Mouse (Mus musculus) cortical plate, adult 2 months (tissue): ENCODE data around the gene Klhl40. TPM values are rescaled to one million over a fixed set of nuclear protein-coding genes. Genes with fewer than 3 reads are reported as not detected.

Source experiments
- H3K27ac ChIP-seq: fragments of 200-500 bp; 2 replicates; pipeline ENCODE4 v1.5.1; 2012; ENCODE audit warnings: low read length, control low read depth, inconsistent platforms; ENCODE audit not compliant: insufficient read depth
- H3K4me1 ChIP-seq: fragments of 200-500 bp; 2 replicates; pipeline ENCODE4 v1.6.1; 2011; ENCODE audit warnings: low read length; ENCODE audit not compliant: control insufficient read depth, insufficient read depth
- H3K4me3 ChIP-seq: fragments of 200-500 bp; 2 replicates; pipeline ENCODE4 v1.5.1; 2011; ENCODE audit warnings: mild to moderate bottlenecking, low read length, control low read depth; ENCODE audit not compliant: insufficient read depth
- CTCF ChIP-seq: fragments of 200-500 bp; IDR thresholded peaks from 2 replicates; pipeline ENCODE4 v1.5.1; 2011; ENCODE audit warnings: mild to moderate bottlenecking, control low read depth, low read length; ENCODE audit not compliant: insufficient read depth; ENCODE audit errors: extremely low read depth
- POLR2A ChIP-seq: fragments of 200-500 bp; IDR thresholded peaks from 2 replicates; pipeline ENCODE4 v1.6.1; 2011; ENCODE audit warnings: mild to moderate bottlenecking, low read length, control low read depth; ENCODE audit not compliant: insufficient read depth; ENCODE audit errors: extremely low read depth
- polyA plus RNA-seq: library from polyadenylated mRNA; depleted of rRNA; stranded (reverse); fragments of >200 nt; gene quantifications from 2 replicates; pipeline ENCODE4 v1.2.3, GENCODE M21; 2012

The Klhl40 gene
- polyA plus RNA-seq, 1 experiment = 6.6 TPM

DNA sequence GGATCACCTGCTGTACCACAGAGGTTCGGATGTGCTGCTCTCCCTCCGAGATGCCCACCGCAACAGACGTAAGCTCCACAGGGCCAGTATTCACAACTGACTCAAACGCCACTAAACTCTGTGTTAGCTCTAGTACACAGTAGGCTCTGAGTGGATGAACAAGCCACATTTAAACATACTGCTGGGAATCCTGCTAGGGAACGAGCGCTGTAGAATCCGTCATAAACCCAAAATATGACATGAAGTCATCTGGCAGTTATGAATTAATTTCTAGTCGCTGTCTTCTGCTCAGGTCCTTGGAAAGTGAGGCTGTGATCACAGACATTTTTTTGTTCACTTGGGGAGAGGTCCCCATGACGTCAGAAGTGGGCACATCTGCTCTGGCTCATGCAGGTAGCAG lies 1.5 kb upstream of the Klhl40 start:
- peaks cover 15% of the 10 kb centered on the region for H3K4me1 ChIP-seq
- H3K4me3 ChIP-seq = no peak overlapping the region
- H3K27ac ChIP-seq = peak overlapping the region; percentile 83; the same call in 1 of the 2 replicates
- no peak for TF ChIP-seq CTCF

DNA sequence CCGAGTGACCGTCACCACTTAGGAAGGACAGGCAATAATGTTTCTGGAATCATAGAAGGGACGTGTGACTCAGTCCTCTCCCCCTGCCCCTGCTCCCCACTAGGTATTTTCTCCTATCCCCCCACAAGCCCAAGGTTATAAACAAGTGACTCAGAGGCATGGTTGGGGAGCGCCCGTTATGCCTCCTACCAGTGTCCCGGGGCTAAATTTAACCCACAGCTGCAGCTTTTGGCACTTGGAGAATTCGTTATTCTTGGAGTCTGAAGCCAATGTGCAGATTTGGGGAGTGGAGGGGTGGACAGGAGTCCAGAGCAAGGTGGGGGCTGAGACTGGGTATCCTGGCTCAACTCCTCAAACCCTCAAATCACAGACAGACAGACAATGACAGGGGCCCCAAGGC lies 896 bp upstream of the Klhl40 start:
- Histone ChIP-seq H3K4me1 (peaks cover 15% of the 10 kb centered on the region), H3K27ac (peak overlapping the region; percentile 83; the same call in 1 of the 2 replicates), H3K4me3 (no peak overlapping the region)
- TF ChIP-seq POLR2A = no peak
- TF ChIP-seq CTCF = no peak

DNA sequence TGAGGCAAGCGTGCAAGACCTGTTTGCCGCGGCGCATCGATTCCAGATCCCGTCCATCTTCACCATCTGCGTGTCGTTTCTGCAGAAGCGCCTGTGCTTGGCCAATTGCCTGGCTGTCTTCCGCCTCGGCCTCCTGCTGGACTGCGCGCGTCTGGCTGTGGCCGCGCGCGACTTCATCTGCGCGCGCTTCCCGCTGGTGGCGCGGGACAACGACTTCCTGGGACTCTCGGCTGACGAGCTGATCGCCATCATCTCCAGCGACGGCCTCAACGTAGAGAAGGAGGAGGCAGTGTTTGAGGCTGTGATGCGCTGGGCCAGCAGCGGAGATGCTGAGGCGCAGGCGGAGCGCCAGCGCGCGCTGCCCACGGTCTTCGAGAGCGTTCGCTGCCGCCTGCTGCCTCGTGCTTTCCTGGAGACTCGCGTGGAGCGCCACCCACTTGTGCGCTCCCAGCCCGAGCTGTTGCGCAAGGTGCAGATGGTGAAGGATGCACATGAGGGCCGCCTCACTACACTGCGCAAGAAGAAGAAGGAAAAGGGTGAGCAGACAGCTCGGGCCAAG lies 738 bp downstream of the Klhl40 start:
- H3K27ac ChIP-seq = peak overlapping the region; percentile 14
- TF ChIP-seq POLR2A (no peak), CTCF (no peak)
- peaks cover 15% of the 10 kb centered on the region for H3K4me1 ChIP-seq
- H3K4me3 ChIP-seq = peak overlapping the region; percentile 24

DNA sequence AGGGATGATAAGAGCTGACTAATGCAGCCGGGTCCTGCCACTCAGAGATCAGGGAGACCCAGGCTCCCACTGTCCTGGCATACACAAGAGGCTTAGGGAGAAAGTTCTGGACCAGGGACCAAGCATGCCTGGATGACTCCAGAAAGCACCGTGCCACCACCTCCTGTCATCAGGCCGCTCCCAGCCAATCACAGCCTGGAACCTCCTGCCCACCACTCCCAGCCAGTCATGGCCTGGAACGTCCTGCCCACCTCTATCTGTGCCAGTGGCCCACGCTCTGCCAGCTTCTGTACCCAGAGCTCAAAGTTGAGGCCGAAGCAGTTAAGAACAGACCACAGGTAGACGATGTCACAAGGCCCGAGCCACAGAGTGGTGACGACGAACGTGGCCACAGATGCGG lies 7.4 kb downstream of the Klhl40 start:
- H3K4me1 ChIP-seq = peaks cover 4% of the 10 kb centered on the region; the same call in 1 of the 2 replicates
- no peak for TF ChIP-seq CTCF
- no peak for TF ChIP-seq POLR2A
- no peak overlapping the region for H3K27ac ChIP-seq
- H3K4me3 ChIP-seq = no peak overlapping the region

DNA sequence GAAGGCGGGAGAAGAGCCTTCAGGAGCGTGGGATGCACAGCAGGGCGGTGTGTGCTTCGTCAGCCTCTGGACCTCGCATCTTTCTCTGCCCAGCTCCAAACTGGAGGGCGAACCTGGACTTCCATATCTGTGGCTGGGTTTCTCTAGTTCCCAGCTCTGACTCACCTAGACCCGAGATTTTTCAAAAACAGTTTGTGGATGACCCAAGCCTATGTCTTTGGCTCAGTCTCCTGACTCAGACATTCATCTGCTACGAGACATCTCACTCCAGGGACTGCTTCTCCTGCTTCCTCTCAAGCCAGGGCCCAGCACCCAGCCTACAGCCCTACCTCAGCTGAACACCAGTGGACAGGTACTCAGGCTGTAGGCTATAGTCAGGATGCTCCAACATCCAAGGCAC lies 7.9 kb downstream of the Klhl40 start:
- TF ChIP-seq CTCF (no peak), POLR2A (no peak)
- Histone ChIP-seq H3K4me3 (no peak overlapping the region), H3K27ac (no peak overlapping the region), H3K4me1 (peaks cover 3% of the 10 kb centered on the region; the same call in 1 of the 2 replicates)

DNA sequence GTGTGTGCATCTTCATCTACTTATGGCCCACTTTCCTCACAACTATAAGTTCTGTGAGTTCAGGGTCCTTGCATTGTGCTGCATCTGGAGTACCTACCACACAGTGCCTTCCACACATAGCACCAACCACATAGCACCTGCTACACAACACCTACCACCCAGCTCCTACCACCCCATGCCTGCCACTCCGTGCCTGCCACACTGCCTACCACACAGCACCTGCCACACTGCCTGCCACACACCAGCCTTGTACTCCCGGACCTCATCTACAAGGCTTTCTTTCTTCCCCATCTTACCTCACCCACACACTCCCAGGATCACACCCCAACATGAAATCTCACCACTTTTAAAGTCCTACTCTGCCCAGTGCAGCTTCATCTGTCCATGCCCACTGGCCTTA lies 9.0 kb downstream of the Klhl40 start:
- H3K27ac ChIP-seq = no peak overlapping the region
- H3K4me1 ChIP-seq = peaks cover 2% of the 10 kb centered on the region; the same call in 1 of the 2 replicates
- TF ChIP-seq CTCF (no peak), POLR2A (no peak)
- no peak overlapping the region for H3K4me3 ChIP-seq

DNA sequence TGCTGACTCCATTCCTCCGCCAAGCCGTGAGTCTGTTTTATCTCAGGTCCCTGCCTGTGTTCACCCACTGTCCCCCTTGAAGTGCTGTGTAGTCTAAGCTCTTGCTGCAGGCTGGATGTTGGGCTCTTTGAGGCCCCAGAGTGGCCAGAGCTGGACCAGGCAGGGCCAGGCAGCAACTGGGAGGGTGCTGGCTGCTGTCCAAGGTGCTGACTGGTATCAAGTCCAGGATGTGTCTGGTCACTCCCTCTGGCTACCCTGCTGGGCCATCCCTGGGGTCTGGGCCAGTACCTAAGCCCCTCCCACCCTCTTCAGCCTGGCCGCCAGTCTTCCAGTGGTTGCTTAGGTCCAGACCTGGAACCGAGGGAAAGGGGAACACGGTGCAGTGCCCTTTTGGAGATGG lies 13.8 kb downstream of the Klhl40 start:
- peaks cover 2% of the 10 kb centered on the region; the same call in 1 of the 2 replicates for H3K4me1 ChIP-seq
- no peak for TF ChIP-seq CTCF
- no peak for TF ChIP-seq POLR2A
- peak overlapping the region; percentile 18; the same call in 1 of the 2 replicates for H3K4me3 ChIP-seq
- H3K27ac ChIP-seq = no peak overlapping the region

DNA sequence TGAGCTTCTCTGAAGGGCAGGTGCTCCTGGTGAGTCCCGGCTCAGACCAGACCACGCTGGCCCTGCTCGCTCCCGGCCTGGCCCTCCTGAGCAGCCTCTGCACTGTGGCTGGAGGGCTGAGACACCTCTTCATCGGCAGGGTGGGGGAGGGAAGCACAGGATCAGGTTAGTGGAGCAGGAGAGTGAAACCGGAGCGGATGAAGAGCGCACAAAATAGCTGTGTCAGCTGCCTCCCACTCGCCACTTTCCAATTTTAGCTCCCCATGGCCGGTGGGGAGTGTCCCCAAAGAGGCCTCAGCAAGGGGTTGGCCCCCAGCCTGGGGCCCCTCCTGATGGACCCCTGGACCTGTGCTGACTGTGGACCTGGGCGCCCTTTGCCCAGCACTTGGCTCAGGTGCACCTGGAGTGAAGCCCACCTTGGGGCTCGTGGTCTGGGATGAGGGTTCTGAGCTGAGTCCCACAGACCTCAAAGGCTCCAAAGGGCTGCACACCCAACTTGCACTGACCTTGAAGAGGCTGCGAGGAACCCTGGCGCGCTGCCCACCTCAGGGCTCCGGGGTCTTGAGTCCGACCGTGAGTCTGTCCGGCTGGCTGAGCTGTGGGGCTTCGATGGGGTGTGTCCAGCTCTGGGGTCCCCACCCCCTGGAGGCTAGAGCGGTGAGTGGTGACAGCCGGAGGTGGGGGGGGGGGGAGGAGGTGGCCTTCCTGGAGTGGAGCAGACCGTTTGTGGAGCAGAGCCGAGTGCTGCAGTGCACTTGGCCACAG lies 14.5 kb downstream of the Klhl40 start, which contains the start of gene Hhatl:
Gene Hhatl, minus strand, starts transcription at position 751 of the 765 bp plus-strand sequence.
- H3K4me1 ChIP-seq = no peaks in the 10 kb centered on the region
- peak within 1 kb of the TSS; percentile 18 for H3K4me3 ChIP-seq
- H3K27ac ChIP-seq = peak within 1 kb of the TSS; percentile 36
- TF ChIP-seq CTCF (no peak), POLR2A (no peak)

DNA sequence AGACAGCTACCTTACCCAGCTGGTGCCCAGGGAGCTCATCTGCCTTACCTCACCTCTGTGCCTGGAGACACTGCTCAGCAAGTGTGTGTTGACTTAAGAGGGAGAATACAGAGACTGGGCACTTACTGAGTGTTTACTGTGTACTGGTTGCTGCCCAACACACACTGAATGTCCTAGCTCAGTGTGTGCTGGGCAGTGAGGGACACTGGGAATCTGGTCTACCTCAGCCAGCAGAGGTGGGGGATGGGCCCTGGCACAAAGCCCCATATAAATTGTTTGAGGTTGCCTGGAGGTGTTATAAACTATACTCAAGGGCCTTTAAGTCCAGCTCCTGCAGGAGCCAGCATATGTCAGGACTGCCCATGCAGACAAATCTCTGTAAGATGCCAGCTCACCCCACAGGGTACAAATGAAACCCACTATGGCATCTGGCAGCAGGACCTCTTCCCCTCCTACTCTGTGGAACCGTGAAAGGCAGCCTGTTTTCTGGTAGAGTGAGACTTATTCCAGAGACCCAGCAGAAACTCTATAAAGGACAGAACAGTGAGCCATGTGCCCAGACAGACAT lies 17.6 kb downstream of the Klhl40 start:
- H3K4me1 ChIP-seq = no peaks in the 10 kb centered on the region
- H3K4me3 ChIP-seq = no peak overlapping the region
- no peak for TF ChIP-seq CTCF
- no peak overlapping the region for H3K27ac ChIP-seq

DNA sequence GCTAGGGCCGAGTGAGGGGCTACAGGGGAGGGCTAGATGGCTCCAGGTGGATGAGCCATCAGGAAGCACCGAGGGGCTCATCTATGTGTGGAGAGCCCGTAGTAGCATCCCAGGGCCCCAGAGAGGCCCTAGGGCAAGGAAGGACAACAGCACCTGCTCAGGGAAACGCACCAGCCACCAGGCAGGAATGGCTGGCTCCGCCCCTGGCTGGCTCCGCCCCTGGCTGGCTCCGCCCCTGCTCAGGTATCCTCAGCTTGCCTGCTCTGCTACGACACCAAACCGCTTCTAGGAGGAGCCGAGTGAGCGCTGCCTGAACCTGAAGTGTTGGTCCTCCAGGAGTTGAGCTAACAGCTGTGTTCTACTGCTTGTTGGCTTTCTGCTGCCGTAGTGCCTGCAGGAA lies 20.3 kb downstream of the Klhl40 start:
- Histone ChIP-seq H3K4me3 (no peak overlapping the region), H3K27ac (no peak overlapping the region), H3K4me1 (no peaks in the 10 kb centered on the region)
- TF ChIP-seq POLR2A (no peak), CTCF (no peak)
